Mouse (Mus musculus) ES-Bruce4 (cell line): Measurements from ENCODE around the gene Sept4.

Experiments used
- CTCF ChIP-seq: IDR thresholded peaks from one replicate; pipeline ENCODE4 v1.8.1; 2011; ENCODE audit warnings: low read depth, low read length
- POLR2A ChIP-seq: IDR thresholded peaks from one replicate; pipeline ENCODE4 v1.8.1; 2011; ENCODE audit warnings: low read length; ENCODE audit not compliant: insufficient read depth

DNA sequence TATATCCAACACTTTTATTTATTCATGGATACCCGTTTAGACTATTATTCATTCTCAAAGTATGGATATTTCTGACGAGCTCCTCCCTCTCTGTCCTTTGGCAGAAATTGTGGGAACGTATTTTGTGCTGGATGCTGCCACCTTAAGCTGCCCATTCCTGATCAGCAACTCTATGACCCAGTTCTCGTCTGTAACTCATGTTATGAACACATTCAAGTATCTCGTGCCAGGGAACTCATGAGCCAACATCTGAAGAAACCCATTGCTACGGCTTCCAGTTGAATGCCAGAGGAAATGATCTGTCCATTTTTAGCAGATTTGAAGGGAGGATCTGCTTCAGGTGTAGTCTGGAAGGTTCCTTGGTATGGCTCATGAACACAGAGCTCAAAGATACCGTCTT is 45.3 kb downstream of the Sept4 start:
- TF ChIP-seq CTCF = no peak
- no peak for TF ChIP-seq POLR2A
